Mouse (Mus musculus) left cerebral cortex, adult 2 months (tissue): ENCODE data around the gene Sirt4. TPM values are rescaled to one million over a fixed set of nuclear protein-coding genes. Genes with fewer than 3 reads are reported as not detected.
A peak's percentile ranks its signal among the peaks of the same experiment; 100 is the strongest.

Experiments used
- DNase-seq, 2 experiments: peaks; one replicate each; pipeline ENCODE4 v3.0.0; 2021 to 2022; ENCODE audit warnings: low spot score in 2 of 2, mixed read lengths in 1 of 2; ENCODE audit errors: extremely low spot score in 1 of 2
- H3K27ac ChIP-seq: fragments of 200-600 bp; 2 replicates; pipeline ENCODE4 v1.8.1; 2022
- H3K4me3 ChIP-seq: fragments of 200-600 bp; 2 replicates; pipeline ENCODE4 v1.8.1; 2022
- CTCF ChIP-seq: fragments of 200-600 bp; IDR thresholded peaks from 2 replicates; pipeline ENCODE4 v1.8.1; 2022; ENCODE audit warnings: antibody characterized with exemption, mild to moderate bottlenecking, moderate library complexity
- intact Hi-C: fragments of 180-260 bp; cut with DNase I; formaldehyde crosslinking; loops from one replicate; pipeline ENCODE4 v1.15.1; 2025
- long read RNA-seq, 2 experiments: library from polyadenylated mRNA; stranded (forward); transcript quantifications; one replicate each; pipeline ENCODE4 v2.0.0; 2021; ENCODE audit warnings: borderline mapping rate in 2 of 2
- total RNA-seq, 2 experiments: library from RNA; stranded (reverse); gene quantifications; 2 replicates each; pipeline ENCODE4 v1.2.3; 2021

Sirt4 gene
- 10 to 100 TPM; 40.7 to 43.5 TPM for total RNA-seq
- long read RNA-seq, experiment 1, partial matches to known transcripts = 0 of 10 reads
- long read RNA-seq, experiment 1, other reads (novel, unspliced or antisense) = 7 of 10 reads
- long read RNA-seq, experiment 2, transcript Sirt4-201 (5 exons, 1,794 nt) = major isoform, 5 of 12 reads
- long read RNA-seq, experiment 2, partial matches to known transcripts = 2 of 12 reads
- long read RNA-seq, experiment 2, other reads (novel, unspliced or antisense) = 5 of 12 reads

DNA sequence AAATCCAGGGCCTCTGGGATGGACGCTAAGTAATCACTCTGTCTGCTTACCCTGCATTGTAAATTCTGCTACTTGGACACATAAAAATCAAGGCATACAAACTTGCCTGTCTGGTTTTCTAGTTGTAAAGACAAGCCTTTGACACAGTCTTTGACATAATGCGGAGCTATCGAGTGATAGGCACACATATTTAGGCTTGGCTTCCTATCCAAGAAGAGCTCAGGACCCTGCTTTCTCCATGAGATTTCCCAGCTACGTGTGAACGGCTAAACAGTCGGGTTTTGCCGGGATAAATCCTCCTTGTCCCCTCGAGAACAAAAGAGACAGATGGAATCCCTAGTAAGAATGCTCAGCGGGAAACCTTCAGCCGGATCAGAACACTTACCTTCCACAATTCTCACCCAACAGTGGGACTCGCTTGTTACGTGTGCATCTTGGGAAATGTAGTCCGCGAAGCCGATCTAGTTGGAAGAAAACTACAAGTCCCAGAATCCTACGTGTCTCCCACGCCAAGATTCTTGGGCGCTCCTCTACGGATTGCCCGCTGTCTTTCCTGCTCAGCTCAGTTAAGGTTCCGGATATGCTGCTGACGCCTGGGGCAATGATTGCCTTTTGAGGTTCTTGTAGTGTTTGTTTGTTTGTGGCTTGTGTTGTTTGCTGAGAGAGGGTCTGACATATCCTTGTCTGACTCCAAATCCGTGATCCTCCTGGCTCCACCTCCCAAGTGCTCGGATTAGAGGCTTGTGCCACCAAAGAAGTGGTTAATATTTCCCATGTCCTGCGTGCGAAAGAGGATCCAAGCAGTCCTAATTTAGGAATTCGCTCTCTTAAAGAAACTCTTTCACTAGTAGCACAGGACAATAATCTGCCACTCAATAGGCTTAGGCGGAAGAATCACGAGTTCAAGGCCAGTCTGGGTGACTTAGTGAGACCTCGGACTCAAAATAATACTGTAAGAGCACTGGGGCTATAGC is at the start of gene Sirt4:
Gene Sirt4 (minus strand): TSS at position 779 of the 974 bp plus-strand sequence.
- no peak for TF ChIP-seq CTCF
- H3K4me3 ChIP-seq = peak within 1 kb of the TSS; percentile 56
- peak; percentile 74 to 83 for DNase-seq
- intact Hi-C loops = no loop called here
- peak within 1 kb of the TSS; percentile 94 for H3K27ac ChIP-seq

DNA sequence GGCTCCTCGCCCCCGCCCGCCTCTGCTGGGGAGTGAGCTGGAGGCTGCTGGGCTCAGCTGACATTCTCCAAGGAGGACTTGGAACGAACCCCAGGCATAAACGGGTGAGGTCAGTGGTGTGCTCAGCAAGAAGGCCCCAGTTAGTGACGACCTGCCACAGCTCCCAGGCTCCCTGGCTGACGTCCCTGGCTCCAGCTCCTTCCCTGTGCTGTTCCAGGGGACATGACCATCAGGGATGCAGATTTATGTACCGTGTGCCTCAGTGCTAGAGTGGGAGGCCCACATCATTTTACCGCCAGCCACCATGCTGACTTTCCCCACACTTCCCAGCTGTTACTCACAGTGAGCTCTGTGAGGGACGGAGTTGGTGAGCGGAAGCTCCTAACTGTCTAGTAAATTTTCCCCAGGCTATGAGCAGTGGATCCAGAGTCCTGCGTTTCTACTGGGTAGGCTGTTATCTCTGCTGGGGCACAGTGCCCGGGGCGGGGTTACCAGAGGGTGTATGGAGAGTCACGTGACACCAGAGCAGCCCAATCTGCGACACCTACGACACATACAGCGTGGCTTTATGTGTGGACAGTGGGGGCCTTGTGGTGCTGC is 47.2 kb upstream of the Sirt4 start:
- DNase-seq = peak; percentile 53 to 60
- no peak overlapping the region for H3K4me3 ChIP-seq
- no peak for TF ChIP-seq CTCF
- H3K27ac ChIP-seq = peak overlapping the region; percentile 61
- intact Hi-C loops = no loop called here

GRCm38 (mm10) chr5:115530447-115530809 is 45.9 kb upstream of the Sirt4 start:
- DNase-seq = no peak
- Histone ChIP-seq H3K4me3 (no peak overlapping the region), H3K27ac (0 out of 2 replicates have a peak overlapping the region, but pooled peaks have one; percentile 1)
- no peak for TF ChIP-seq CTCF
- intact Hi-C loops = no loop called here

GRCm38 (mm10) chr5:115529742-115530446 is 45.4 kb upstream of the Sirt4 start:
- intact Hi-C loops = no loop called here
- no peak overlapping the region for H3K4me3 ChIP-seq
- H3K27ac ChIP-seq = 0 out of 2 replicates have a peak overlapping the region, but pooled peaks have one; percentile 26
- no peak for TF ChIP-seq CTCF
- DNase-seq = no peak

DNA sequence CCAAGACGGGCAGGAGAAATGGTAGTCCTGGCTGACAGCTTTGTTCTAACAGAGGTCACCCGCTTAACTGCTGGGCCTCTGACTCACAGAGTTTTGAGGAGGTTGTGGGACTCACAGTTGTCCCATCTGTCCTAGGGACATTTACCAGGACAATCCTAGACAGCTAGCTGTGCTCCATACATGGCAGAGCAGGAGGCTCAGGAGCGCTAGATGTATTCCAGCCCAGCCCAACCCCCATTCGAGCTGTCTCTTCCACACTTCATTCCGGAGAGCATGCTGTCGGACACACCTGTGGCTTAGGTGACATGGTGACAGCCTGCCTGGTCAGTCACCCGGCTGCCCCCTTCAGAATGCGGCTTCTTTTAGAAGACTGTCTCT is 44.8 kb upstream of the Sirt4 start:
- no peak overlapping the region for H3K4me3 ChIP-seq
- no peak for DNase-seq
- H3K27ac ChIP-seq = no peak overlapping the region
- intact Hi-C loops = no loop called here
- TF ChIP-seq CTCF = no peak

GRCm38 (mm10) chr5:115528128-115528527 is 43.6 kb upstream of the Sirt4 start:
- intact Hi-C loops = no loop called here
- Histone ChIP-seq H3K4me3 (no peak overlapping the region), H3K27ac (no peak overlapping the region)
- DNase-seq = no peak
- TF ChIP-seq CTCF = no peak

DNA sequence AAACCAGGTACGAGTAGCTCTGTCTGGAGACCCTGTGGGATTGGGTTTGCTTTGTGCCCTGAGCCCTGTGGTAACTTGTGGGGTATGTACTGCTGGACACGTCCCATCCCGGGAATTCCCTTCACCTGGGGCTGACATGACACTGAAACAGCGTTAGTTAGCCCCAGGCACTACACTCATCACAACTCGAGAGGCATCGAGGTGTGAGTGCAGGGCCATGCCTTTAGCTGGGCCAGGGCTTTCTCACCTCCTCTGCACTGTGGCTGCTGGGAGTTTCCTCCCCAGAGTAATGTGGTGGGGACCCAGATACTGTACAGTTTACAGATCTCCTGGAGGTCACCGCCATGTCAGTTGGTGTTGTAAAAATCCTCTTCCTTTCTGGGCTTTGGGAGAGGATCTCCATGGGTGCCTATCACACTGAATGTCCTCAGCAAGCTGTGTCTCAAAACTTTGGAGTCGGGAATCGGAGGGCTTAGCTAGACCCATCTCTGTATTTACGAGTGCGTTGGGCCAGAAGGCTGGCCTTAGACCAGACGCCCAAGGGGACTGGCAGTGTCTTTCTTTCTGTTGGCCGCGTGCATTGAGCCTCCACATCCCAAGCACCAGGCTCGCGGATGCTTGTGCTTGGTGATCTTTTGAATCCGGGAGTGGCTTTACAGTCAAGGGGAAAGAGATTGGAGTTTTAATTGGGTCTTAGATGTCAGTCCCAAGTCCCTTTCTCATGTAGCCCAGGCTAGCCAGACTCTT is 42.1 kb upstream of the Sirt4 start:
- intact Hi-C loops = no loop called here
- no peak for TF ChIP-seq CTCF
- no peak for DNase-seq
- Histone ChIP-seq H3K4me3 (no peak overlapping the region), H3K27ac (no peak overlapping the region)

DNA sequence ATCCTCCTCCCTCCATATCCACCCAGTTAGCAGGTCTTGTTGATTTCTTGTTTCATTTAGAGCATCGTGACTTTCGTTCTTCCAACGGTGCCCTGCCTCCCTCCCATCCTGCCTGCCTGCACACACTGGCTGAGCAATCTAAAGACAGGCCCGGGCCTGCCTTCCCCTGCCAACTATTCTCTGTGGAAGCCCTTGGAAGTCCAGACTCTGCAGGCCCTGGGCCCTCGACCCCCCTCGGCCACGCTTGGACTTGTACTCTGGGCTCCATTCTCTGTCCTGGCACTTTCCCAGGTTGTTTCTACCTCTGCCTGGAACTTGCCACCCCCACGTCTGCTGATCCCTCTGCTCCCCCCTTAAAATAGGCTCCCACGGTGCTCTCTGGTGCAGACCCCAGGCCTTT is 41.4 kb upstream of the Sirt4 start:
- no peak overlapping the region for H3K4me3 ChIP-seq
- intact Hi-C loops = no loop called here
- no peak for DNase-seq
- TF ChIP-seq CTCF = no peak
- no peak overlapping the region for H3K27ac ChIP-seq

DNA sequence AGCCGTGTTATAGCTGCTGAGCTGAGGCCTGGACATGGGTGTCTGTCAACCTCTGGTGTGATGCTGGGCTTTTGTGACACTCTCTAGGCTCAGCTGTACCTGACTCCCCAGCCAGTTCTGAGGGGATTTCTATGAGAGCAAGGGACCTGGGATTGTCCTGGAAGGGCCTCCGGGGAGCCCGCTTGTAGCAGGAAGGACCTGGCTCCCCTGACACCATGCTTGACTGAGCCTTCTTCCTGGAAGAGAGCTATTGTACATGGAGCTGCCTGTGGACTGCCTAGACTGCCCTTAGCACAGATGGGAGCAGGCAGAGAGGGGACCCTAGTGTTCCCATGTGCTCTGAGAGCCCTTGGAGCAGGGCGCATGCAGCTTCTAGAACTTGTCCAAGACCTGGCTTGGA is 40.9 kb upstream of the Sirt4 start:
- no peak for TF ChIP-seq CTCF
- Histone ChIP-seq H3K27ac (no peak overlapping the region), H3K4me3 (no peak overlapping the region)
- intact Hi-C loops = no loop called here
- DNase-seq = no peak

DNA sequence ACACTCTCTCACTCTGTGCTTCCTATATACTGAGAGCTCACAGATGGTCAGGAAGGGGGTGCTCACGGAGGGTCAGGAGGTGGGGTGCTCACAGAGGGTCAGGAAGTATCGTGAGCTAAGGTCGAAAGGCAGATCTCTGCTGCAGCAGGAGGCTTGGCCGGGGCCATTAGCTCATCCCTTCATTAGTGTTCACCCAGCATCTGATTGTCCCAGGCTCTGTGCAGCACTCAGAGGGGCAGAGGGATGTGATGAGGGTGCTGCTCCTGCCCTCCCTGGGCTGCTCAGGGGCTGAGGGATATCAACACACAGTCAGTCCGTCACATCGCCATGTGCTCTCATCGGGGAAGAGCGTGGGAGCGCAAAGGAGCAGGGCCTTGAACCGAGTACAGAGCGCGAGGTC is 39.9 kb upstream of the Sirt4 start:
- DNase-seq = no peak
- no peak for TF ChIP-seq CTCF
- intact Hi-C loops = no loop called here
- Histone ChIP-seq H3K4me3 (no peak overlapping the region), H3K27ac (no peak overlapping the region)

DNA sequence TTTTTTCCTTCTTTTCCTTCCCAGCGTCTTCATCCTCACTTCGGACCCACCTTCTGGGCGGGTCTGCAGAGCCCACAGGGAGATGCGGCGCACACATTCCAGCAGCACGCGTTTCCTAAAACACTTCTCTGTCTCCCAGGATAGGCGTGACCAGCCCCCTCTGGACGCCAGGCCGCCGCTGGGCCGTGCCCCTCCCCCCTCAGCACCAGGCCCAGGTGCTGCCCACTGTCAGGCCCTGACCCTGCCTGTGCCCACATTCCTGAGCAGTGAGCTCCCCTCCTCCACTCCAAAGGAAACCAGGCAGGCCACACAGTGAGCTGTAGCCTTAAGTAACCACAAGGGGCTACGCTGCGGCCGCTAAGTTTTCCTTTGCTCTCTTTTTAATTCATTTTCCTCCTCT is 39.4 kb upstream of the Sirt4 start:
- TF ChIP-seq CTCF = no peak; the same call in 1 of the 2 replicates
- H3K4me3 ChIP-seq = no peak overlapping the region
- no peak for DNase-seq
- intact Hi-C loops = no loop called here
- H3K27ac ChIP-seq = no peak overlapping the region
